Mouse (Mus musculus) adrenal gland, adult 18-20 months (tissue): ENCODE measurements at regions not wholly inside any gene's neighbourhood (a gene's known extent, or its start where the extent isn't known, plus 50 kb on each side); places are given as distances from the start of the nearest gene placed in this dataset.

Experiments used
- DNase-seq, 2 experiments: peaks; one replicate each; pipeline ENCODE4 v3.0.0; 2021 to 2022; ENCODE audit warnings: low spot score in 2 of 2

DNA sequence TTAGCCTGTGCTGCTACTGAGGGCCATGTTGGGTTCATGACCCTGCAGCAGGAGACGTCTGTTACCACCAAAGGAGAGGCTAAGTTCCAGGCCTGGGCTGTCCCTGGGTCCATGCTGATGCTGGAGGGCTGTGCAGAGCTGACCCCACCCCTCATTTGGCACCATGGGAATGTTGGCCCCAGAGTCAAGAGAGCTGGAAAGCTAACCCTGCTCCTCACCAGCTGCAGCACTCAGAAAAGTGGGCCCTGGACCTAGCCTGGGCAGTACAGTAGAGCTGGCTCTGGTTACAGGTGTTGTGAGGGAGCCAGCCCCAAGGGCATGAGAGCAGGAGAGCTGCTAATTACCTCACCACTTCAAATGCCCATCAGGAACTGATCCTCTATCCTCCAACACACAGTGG lies 500.9 kb upstream of the Nr5a2 start:
- DNase-seq, result no peak

DNA sequence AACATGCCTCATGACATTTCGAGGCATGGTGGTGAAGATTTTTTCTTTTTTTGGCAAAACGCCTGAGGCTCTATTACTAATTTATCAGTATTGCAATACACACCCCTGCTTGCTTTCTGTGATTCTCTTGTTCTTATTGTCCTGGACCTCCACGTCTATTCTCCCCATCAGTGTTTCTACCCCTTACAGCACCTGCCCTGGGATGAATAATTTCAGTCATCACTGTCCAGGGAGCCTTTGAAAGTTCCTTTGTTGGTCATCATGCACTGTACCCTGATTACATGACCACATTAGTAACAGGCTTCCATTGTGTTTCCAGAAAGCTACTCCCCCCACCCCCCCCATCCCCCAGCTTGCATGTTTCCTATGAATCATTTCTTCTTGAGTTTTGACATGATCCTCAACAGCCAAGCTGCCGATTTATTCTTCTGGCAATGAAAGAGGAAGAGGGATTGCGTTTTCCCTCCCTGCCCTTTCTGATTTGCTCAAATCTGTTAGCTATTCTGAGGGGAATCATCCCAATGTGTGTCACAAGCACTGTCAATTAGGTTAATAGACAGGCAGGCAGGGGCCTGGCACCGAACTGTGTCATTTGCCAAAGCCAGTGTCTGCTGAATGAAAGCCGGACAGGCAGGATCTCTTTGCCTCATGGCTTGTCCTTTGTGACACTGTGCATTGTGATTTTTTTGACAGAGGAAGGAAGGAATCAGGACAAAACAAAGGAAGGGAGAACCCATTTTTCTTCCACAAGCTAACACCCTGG lies 493.4 kb upstream of the Nr5a2 start:
- DNase-seq, result no peak

DNA sequence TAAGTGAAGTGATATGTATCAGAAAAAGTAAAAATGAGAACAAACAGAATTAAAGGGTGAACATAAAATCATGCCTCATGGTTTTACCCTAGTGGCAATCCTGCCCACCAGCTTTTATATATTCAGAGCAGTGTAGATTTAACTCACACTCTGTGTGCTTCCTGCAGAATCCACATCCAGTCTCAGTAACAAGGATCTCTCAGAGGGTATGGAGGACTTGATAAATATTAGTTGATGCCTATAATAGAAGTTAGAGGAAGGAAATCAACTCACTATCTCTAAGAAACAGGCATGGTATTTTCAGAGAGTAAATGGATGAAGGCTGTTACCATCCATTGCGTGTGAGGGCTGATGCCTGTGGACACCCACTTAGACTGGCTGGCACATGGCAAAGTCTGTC lies 492.5 kb upstream of the Nr5a2 start:
- no peak for DNase-seq

DNA sequence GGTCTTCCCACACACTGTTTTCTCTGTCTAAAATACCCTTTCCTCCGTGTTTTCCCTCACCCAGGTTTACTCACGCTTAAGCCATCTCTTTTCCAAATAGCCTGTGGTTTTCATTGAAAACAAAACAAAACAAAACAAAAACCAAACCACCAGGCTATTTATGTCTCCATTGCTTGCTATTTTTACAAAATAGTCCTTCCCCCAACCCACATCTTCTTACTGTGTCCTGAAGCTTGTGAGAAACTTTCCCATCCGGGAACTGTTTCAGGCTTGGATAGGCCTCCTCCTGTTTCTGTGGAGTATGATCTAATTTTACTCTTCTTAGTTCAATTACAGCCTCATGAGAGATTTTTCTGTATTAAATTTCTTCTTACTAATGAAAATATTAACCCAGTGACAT lies 486.2 kb upstream of the Nr5a2 start:
- no peak for DNase-seq

DNA sequence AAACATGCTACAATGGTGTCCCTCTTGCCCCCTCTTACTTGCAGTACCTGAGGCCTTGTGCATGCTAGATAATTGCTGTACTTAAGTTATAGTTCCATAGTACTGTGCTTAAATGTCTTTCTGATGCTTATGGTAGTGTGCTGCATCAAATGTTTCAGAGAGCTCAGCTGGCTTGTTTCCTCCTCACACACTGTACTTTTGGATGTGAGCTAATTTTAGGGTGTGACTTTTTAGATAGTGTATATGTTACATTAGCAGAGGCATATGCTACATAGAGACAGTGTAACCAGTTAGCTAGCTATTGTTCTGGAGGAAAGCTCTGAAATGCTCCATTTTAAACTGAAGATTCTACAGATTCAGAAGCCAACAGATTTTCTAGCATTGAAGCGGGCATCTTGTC lies 467.9 kb upstream of the Nr5a2 start:
- no peak for DNase-seq

DNA sequence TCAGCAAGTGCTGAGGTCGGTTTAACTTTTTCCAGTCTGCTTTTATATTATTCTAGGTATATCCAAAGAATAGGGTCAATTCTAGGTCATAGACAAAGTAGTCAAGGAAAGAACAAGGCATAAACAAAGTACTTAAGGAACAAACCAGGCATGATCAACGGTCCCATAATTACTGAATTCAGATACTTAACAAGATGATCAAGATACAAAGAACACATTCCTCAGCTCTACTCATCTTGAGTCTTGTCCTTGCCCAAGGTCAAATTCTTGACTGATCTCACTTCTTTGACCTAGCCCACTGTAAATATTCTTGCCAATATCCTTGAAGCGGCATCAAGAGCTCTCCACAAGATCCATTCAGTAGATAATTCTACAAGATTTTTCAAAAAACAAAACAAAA lies 458.1 kb upstream of the Nr5a2 start:
- DNase-seq, result no peak

GRCm38 (mm10) chr1:137396736-137397135 lies 436.5 kb upstream of the Nr5a2 start:
- DNase-seq, result no peak

DNA sequence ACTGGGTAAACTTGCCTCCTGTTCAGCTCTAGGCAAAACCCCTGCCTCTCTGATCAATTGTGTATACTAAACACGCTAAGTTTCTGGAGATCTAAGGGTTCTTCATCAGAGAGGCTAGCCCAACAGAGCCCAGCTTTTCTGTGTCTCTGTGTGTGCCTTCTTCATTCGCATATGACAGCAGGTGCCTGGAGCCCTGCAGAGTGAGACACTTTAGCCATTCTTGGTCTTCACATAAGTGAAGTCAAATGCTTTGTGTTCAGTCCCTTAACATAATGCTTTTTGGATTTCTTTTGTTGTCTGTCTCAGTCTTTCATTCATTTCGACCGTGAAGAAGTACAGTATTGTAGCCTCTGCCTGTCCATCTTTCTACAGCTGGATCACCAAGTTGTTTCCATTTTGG lies 427.3 kb upstream of the Nr5a2 start:
- DNase-seq, result no peak

DNA sequence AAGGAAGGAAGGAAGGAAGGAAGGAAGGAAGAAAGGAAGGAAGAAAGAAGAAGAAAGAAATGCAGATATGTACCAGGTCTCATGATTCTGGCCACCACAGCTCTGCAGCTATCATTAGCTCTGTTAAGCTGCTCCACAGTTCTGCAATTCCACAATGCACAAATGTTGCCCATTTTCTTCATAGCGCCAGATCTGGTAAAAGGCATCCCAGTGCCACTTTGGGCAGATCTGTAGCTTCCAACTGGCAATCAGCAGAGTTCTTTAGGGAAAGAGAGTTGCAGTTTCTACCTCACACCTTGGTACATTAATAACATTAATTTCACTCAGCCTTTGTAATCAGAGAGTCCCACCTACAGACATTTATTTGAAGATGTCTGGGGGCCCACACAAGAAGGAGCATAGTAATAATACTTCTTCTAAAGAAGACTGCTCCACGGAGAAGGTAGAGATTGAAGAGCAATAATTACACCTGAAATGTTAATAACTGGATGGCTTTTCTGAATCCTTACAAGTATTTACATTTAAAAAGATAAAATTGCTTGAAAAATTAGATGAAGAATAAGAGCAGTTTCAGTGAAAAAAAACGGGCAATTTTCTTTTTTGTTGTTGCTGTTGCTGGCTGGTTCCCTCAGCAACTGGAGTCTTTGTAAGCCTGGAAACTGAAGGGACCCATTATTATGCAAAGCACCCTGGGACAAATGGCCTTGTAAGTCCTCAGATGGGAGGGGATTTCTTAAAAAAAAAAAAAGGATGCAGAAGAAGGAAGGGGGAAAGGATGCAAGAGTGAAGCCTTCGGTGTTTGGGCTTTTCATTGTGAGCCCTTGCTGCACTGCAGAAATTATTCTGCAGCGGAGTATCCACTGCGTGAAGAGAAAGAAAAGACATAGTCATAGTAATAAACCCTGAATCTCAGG lies 418.1 kb upstream of the Nr5a2 start:
- no peak for DNase-seq

- no peak for DNase-seq
Measured at GRCm38 (mm10) chr1:137376685-137377084, 416.4 kb upstream of the Nr5a2 start.

DNA sequence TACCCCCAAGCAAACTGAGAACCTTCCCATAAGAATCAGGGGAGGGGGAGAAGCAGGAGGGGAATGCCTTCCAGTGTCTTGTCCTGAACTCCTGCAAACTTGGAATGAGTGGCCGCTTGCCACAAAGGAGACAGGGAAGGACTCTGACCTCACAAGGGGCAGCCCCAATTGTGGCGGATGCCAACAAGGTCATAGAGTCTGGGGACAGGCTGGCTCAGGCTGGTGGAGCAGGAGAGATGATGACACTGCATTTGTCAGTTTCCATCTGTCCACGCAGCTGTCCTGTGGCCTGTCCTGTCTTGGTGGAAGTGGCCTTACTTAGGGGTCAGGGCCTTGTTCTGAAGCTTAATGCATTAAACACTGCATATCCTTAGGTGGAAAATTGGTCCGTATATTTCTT lies 414.4 kb upstream of the Nr5a2 start:
- no peak for DNase-seq

DNA sequence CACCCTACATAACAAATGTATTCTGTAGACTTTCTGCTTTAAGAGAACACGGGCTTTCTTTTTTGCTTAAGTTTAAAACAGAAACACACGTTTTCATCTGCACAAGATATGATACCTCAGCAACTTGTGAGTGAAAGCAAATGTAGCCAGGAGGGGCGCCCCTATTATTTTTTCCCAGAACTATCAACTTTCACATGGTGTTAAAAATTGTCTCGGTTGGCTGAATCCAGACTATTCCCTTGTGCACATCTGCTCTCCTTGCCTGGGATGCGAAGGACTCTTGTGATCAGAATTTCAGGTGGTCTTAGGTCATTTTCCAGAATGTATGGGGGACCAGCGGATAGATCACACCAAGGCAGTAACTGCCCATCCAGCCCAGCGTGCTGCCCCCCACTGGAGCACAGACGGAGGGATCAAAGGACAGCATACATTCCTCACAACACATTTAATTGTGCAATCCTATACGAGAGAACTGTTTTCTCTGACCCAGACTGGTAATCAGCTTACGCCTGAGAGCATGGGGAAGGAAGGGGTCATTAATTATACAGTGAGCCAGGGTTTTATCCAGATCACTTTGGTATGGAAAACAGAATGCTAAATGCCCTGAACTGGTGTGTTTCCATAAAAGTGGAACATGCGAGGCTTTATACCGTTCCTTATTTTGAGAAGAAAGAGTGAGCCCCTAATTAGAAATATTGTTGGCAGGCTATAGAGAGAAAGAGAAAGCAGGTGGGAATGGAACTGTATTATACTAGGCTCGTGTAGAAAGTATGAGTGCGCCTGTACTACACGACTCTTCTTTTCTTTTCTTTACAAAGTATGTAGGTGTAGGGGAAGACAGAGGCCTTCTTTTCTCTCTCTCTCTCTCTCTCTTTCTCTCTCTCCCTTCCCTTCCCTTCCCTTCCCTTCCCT lies 413.5 kb upstream of the Nr5a2 start:
- DNase-seq, result no peak

DNA sequence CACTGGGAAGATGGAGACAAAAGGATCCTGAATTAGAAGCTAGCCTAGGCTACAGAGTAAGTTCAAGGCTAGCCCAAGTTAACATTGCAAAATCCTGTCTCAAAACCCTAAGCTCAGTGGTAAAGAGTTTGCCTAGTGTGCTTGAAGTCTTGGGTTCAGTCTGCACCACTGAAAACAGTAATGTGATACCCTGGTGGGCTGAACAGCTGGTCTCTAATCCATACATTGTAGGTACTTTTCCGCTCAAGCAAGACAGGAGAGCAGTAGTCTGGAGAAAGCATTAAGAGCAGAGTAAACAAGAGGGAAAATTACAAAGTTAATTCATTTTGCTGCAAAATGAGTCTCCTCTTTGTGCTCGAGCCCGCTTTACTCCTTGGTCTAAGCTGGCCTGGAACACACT lies 412.0 kb upstream of the Nr5a2 start:
- DNase-seq, result no peak

- no peak for DNase-seq
Measured at GRCm38 (mm10) chr1:137364396-137364795, 404.1 kb upstream of the Nr5a2 start.

DNA sequence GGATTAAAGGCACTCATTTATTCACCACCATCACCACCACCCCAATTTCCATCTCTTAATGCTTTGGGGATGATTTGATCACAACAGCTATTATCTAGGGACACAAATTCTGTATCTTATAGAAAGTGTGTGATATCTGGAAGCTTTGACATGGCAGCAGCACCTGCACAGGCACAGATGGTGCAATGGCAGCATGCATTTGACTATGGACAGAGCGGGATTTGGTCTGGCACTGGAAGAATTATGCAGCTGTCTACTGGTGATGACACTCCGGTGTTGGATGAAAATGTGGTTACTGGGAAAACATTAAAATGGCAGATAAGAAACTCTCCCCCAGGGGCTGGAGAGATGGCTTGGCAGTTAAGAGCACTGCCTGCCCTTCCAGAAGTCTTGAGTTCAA lies 403.7 kb upstream of the Nr5a2 start:
- DNase-seq, result no peak

GRCm38 (mm10) chr1:137363561-137363960 lies 403.3 kb upstream of the Nr5a2 start:
- DNase-seq, result no peak

DNA sequence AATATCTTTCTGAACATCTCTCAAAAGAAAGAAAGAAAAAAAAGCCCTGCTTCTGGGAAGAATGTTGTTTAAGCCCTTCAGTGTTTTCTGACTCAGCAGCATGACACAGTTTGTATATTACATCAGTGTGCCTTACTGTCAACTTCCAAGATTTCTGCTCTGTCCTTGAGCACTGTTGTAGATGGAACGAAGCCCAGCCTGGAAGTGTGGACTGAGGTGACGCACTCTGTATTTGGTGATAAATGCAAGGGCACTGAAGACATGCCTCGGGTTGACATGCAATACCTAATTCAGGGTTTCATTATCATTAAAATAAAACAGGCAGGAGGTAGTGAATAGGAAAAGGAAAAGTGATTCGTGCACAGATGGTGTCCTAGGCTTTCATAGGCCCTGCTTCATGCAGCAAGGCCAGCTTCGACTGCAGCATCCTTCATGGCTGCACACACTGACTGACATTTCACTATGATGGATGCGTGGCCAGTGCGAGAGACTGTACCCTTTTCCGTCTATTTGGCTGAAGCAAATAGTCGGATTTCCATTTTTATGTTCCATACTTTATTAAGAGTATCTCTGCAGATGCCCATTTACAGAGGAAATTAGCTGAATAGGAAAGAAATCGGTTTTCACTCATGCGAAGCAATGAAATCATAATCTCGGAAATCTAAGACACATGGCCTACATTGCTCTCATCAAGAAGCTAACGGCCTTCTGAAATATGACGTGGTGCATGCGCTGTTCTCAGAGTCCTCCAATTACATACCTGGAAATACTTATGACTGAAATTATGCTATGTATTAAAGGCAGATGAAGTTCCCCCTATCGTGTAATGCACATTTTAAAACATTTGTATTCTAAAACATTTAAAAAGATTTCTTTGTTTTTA lies 400.7 kb upstream of the Nr5a2 start:
- peak; percentile 36 to 52 for DNase-seq

GRCm38 (mm10) chr1:137355941-137356512 lies 395.8 kb upstream of the Nr5a2 start:
- DNase-seq, result no peak

DNA sequence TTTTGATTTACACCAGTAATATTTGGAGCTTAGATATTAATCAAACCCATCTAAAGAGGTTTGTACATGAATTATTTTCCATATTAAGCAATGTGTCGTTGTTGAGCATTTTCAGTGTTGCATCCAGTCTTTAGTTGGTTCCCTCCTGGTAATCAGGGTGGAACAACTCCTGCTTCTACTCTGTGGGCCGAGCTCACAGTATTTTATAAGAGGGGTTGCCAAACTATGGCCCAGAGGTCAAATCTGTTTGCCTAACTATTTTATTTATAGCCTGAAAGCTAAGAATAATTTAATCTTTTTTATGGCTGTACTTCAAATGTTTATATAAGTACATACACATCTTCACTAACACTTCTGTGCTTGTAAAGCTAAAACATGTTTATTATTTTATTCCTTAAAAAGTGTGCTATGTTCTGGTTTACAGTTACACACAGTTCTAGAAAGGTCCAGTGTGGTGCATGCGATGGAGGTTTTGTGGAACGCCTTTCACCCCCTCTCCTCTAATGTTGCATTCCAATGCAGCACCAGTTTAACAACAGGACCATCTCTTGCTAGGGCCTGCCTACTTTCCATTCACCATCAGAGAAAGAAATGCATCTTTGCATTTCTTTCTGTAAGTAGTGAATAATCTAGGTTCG lies 392.3 kb upstream of the Nr5a2 start:
- no peak for DNase-seq

GRCm38 (mm10) chr1:137334137-137334536 lies 373.9 kb upstream of the Nr5a2 start:
- DNase-seq, result no peak
